Mouse (Mus musculus): ENCODE results near the gene Fam43a.

DNA sequence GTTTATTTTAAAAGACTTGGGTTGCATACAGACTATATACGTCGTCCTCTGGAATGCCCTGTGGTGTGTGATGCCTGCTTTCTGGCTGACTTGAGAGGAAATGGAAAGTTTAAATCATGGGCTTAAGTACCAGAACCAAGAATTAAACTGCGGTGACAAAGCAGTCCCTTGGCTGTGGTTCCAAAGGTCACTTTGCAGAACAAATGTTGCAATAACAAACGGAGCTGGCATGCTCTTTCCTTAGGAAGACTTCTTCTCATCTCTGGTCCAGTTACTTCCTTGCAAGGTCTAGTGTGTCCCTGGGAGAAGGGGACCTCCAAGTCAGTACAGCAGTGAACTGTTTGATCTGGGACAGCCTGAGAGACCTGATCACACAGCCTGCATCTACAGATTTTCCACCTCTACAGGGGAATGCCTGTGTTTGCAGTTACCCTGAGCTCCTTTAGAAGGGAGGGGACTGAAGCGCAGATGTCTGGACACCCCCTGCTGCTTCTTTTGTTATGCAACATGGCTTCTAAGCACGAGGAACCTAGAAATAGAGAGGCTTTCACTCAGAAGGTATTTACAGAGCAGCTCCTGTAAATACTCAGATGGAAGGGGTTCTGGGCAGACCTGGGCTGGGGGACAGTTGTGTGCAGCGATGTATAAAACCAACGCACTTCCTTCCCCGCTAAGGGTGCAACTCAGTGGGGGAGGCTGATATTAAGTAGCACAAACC is 46.5 kb downstream of the Fam43a start:
- TF ChIP-seq CTCF (conservative IDR thresholded peaks at IDR 0.05; ENCODE audit: insufficient read depth, insufficient read length, low read depth, low read length) = no peak
- TF ChIP-seq POLR2A (IDR thresholded peaks at IDR 0.05; ENCODE audit: low read depth, low read length) = no peak

Measured in kidney, adult 2 months (tissue).